Mouse (Mus musculus) limb, embryonic 14.5 days (tissue): ENCODE measurements around the gene Chrna1. TPM values are rescaled to one million over a fixed set of nuclear protein-coding genes. Genes with fewer than 3 reads are reported as not detected.
A peak's percentile ranks its signal among the peaks of the same experiment; 100 is the strongest.

ENCODE experiments used
- ATAC-seq: fragments of 200-750 bp; cut with Nextera tagmentation; 2 replicates; pipeline ENCODE4 v1.8.0; 2017; ENCODE audit warnings: low read depth, moderate number of reproducible peaks, moderate TSS enrichment; ENCODE audit not compliant: low FRiP score
- DNase-seq: peaks from one replicate; pipeline ENCODE4 v3.0.0-alpha.2; 2015; ENCODE audit warnings: low spot score
- H3K27ac ChIP-seq: fragments of 300-500 bp; sonication (generic); replicated peaks from 2 replicates; pipeline ENCODE4 v1.5.1; 2014; ENCODE audit warnings: low read depth, mild to moderate bottlenecking, low read length, moderate library complexity, mixed read lengths
- H3K27me3 ChIP-seq: fragments of 300-500 bp; sonication (generic); 2 replicates; pipeline ENCODE4 v1.6.1; 2014; ENCODE audit warnings: low read length, mixed read lengths; ENCODE audit not compliant: control insufficient read depth, insufficient read depth
- H3K36me3 ChIP-seq: fragments of 300-500 bp; sonication (generic); 2 replicates; pipeline ENCODE4 v1.6.1; 2014; ENCODE audit warnings: mild to moderate bottlenecking, low read length, moderate library complexity, mixed read lengths; ENCODE audit not compliant: control insufficient read depth, insufficient read depth
- H3K4me1 ChIP-seq: fragments of 300-500 bp; sonication (generic); 2 replicates; pipeline ENCODE4 v1.6.1; 2014; ENCODE audit warnings: antibody characterized with exemption, low read length, mixed read lengths; ENCODE audit not compliant: control insufficient read depth, insufficient read depth
- H3K4me2 ChIP-seq: fragments of 300-500 bp; sonication (generic); replicated peaks from 2 replicates; pipeline ENCODE4 v1.6.1; 2014; ENCODE audit warnings: low read depth, mild to moderate bottlenecking, low read length, moderate library complexity; ENCODE audit not compliant: severe bottlenecking
- H3K4me3 ChIP-seq: fragments of 300-500 bp; sonication (generic); replicated peaks from 2 replicates; pipeline ENCODE4 v1.5.1; 2014; ENCODE audit warnings: low read length
- H3K9ac ChIP-seq: fragments of 300-500 bp; sonication (generic); 2 replicates; pipeline ENCODE4 v1.6.1; 2014; ENCODE audit warnings: mild to moderate bottlenecking, low read depth, low read length, moderate library complexity; ENCODE audit not compliant: severe bottlenecking
- H3K9me3 ChIP-seq: fragments of 300-500 bp; sonication (generic); 2 replicates; pipeline ENCODE4 v1.6.1; 2016; ENCODE audit warnings: low read length; ENCODE audit not compliant: control insufficient read depth
- POLR2A ChIP-seq: fragments of 200-500 bp; IDR thresholded peaks from 2 replicates; pipeline ENCODE4 v1.8.0; 2012; ENCODE audit warnings: inconsistent platforms, mild to moderate bottlenecking, moderate library complexity, borderline replicate concordance; ENCODE audit not compliant: insufficient read depth, insufficient read length; ENCODE audit errors: extremely low read depth
- WGBS: fragments of 180-500 bp; shearing (Covaris S2); extraction: QIAGEN DNeasy Blood & Tissue Kit; methylation state at CpG from one replicate; pipeline ENCODE4 v1.1.7; 2014; 5-methylcytosine and 5-hydroxymethylcytosine counted together
- polyA plus RNA-seq, 2 experiments: library from polyadenylated mRNA; depleted of rRNA in 1 of 2; stranded (reverse) in 1 of 2; unstranded in 1 of 2; fragments of >200 nt; fragmentation: Nextera tagmentation in 1 of 2; extraction: Ambion mirVana in 1 of 2; gene quantifications; 2 replicates each; pipeline versions ENCODE4 v1.2.1 to v1.2.3; 2012 to 2014

Gene Chrna1
- polyA plus RNA-seq, 2 experiments: 8.9 to 19.4 TPM

DNA sequence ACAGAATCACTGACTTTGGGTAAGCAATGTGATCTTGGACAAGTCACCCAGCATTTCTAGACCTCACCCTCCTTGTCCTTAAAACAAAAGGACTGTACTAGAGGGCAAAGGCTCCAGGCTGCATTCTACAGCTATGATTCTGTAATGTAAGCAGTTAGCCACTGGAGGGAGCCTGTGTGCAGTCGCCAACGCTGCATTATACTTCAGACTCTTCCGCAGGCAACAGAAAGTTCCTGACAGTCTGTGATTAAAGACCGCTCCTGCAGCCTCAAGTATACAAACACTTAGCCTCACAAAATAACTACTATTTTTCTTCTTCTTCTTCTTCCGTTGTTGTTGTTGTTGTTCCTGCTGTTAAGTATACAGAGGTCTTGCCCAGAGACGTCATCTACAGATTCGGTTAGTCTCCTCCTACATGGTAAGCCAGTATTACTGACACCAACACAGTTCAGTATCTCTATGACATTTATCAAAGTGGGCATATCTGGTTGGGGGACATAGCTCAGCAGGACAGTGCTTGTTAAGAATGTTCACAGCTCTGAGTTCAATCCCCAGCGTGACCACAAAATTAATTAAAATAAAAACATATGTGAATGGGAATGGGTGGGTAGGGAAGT lies 13.0 kb downstream of the Chrna1 start:
- peak; percentile 81 for DNase-seq

DNA sequence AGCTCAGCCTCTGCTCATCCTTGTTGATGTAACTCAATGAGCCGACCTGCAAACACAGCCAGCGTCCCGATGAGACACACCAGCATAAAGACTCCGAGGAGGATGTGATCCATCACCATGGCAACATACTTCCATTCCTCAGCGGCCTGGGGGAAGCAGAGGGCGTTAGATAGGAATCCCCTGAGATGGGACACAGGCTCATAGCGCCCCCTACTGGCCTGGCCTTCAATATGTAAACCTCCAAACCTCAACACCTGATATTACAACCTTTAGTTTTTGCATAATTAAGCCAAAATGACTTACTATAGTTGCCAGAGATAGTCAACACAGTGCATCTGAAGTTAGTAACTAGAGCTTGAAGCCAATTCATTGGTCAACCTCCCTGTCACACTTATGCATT lies 14.0 kb downstream of the Chrna1 start:
- no peaks in the 10 kb centered on the region for H3K27me3 ChIP-seq
- H3K27ac ChIP-seq: no peak overlapping the region
- 32% methylated on average over 7 of the region's 7 CpGs for WGBS
- no peaks in the 10 kb centered on the region for H3K36me3 ChIP-seq
- H3K9me3 ChIP-seq: no peaks in the 10 kb centered on the region
- H3K4me2 ChIP-seq: no peak overlapping the region
- DNase-seq: no peak
- H3K4me3 ChIP-seq: no peak overlapping the region
- H3K9ac ChIP-seq: no peak overlapping the region
- H3K4me1 ChIP-seq: peaks cover 16% of the 10 kb centered on the region
- no peak for TF ChIP-seq POLR2A
- ATAC-seq: no peak

More for the DNA sequence above, 13.0 kb downstream of the Chrna1 start:
- H3K27ac ChIP-seq: no peak overlapping the region
- H3K9ac ChIP-seq: no peak overlapping the region
- H3K4me3 ChIP-seq: peak overlapping the region; percentile 16; the same call in 1 of the 2 replicates
- no peak for TF ChIP-seq POLR2A
- 0 out of 2 replicates have a peak, but pooled peaks cover 8% of the 10 kb centered on the region for H3K4me1 ChIP-seq
- H3K36me3 ChIP-seq: no peaks in the 10 kb centered on the region
- H3K9me3 ChIP-seq: no peaks in the 10 kb centered on the region
- 15% methylated on average over 8 of the region's 8 CpGs for WGBS
- no peaks in the 10 kb centered on the region for H3K27me3 ChIP-seq
- peak overlapping the region; percentile 37 for H3K4me2 ChIP-seq
- ATAC-seq: peak; percentile 46

DNA sequence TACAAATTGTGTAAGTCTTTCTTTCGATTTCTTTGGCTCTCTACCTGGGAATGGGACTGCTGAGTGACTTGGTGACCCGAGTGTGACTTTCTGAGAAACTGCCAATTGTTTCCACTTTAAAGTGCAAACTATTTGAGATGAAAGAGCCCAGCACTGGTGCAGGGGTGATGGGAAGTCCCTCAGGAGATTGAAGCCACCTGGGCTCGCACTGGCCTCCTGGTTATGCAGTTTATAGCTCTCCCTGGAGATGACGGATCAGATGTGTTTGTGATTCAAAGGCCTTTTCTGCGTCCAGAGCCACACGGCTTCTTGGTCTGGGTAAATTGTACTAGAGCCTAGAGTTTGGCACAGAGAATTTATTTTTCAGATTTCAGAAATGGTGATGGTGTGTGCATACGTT lies 16.4 kb downstream of the Chrna1 start:
- peak; percentile 22 for DNase-seq
- ATAC-seq: no peak
- Histone ChIP-seq H3K27me3 (no peaks in the 10 kb centered on the region), H3K36me3 (no peaks in the 10 kb centered on the region), H3K4me1 (peaks cover 16% of the 10 kb centered on the region), H3K4me2 (no peak overlapping the region), H3K27ac (no peak overlapping the region), H3K4me3 (no peak overlapping the region), H3K9me3 (no peaks in the 10 kb centered on the region), H3K9ac (peak overlapping the region; percentile 25; the same call in 1 of the 2 replicates)
- TF ChIP-seq POLR2A: no peak
- 15% methylated on average over 7 of the region's 7 CpGs for whole genome bisulfite sequencing

DNA sequence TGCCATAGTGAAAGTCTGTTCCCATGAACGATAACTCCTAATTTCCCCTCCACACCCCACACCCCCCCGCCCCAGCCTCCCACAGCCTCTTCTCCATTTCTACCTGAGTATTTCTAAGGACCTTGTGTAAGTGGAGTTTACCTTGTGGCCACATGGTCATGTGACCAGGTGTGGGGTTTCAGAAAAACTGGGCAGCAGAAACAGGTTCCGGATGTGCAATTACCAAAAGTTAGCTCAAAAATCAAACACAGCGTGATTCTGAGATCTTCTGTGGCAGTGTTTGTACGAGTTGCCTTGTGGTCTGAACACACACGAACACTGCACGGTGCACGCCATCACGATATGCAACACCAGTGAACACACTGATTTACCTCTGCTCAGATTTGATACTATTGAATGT lies 17.5 kb downstream of the Chrna1 start:
- no peak overlapping the region for H3K4me3 ChIP-seq
- H3K4me1 ChIP-seq: peaks cover 16% of the 10 kb centered on the region
- no peaks in the 10 kb centered on the region for H3K9me3 ChIP-seq
- TF ChIP-seq POLR2A: no peak
- no peaks in the 10 kb centered on the region for H3K36me3 ChIP-seq
- H3K27me3 ChIP-seq: no peaks in the 10 kb centered on the region
- DNase-seq (no peak), ATAC-seq (no peak)
- no peak overlapping the region for H3K9ac ChIP-seq
- H3K27ac ChIP-seq: no peak overlapping the region
- H3K4me2 ChIP-seq: no peak overlapping the region
- WGBS: 78% methylated on average over 9 of the region's 9 CpGs

DNA sequence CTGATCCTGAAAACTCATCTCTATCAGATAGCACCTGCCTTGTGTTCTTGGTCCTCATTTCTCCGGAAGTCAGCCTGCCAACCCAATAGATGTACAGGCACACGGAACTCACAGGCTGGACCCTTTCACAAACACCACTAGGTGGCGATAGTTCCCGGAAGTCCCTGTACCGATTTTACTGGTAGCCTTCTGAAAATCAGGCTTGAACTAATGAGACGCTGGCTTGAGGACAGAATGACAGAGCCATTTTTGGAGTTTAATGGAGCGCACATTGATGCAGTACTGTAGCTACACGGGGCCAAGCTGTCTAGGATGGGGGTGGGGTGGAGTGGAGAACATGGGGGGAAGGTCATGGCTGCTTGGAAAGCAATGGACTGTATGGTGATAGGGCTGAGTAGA lies 18.5 kb downstream of the Chrna1 start:
- Histone ChIP-seq H3K36me3 (no peaks in the 10 kb centered on the region), H3K27me3 (no peaks in the 10 kb centered on the region), H3K4me3 (peak overlapping the region; percentile 35), H3K27ac (no peak overlapping the region), H3K9me3 (no peaks in the 10 kb centered on the region), H3K9ac (no peak overlapping the region), H3K4me2 (peak overlapping the region; percentile 55), H3K4me1 (peaks cover 16% of the 10 kb centered on the region)
- DNase-seq: peak; percentile 82
- no peak for TF ChIP-seq POLR2A
- ATAC-seq: peak; percentile 17; the same call in 1 of the 2 replicates
- 8% methylated on average over 8 of the region's 8 CpGs for WGBS
